Mouse (Mus musculus) hindbrain, embryonic 14.5 days (tissue): ENCODE results near the gene Idh1. TPM values are rescaled to one million over a fixed set of nuclear protein-coding genes. Genes with fewer than 3 reads are reported as not detected.

Experiments used
- ATAC-seq: fragments of 200-750 bp; cut with Nextera tagmentation; 2 replicates; pipeline ENCODE4 v1.8.0; 2017; ENCODE audit warnings: moderate number of reproducible peaks, mild to moderate bottlenecking, moderate TSS enrichment, moderate library complexity; ENCODE audit not compliant: low FRiP score
- DNase-seq: peaks from one replicate; pipeline ENCODE4 v3.0.0-alpha.2; 2015; ENCODE audit warnings: low spot score
- H3K27ac ChIP-seq: fragments of 300-500 bp; sonication (generic); 2 replicates; pipeline ENCODE4 v1.5.1; 2014; ENCODE audit warnings: mild to moderate bottlenecking, moderate library complexity
- H3K27me3 ChIP-seq: fragments of 300-500 bp; sonication (generic); 2 replicates; pipeline ENCODE4 v1.6.1; 2014; ENCODE audit warnings: mild to moderate bottlenecking, low read length, mixed read lengths; ENCODE audit not compliant: control insufficient read depth, insufficient read depth
- H3K36me3 ChIP-seq: fragments of 300-500 bp; sonication (generic); replicated peaks from 2 replicates; pipeline ENCODE4 v1.6.1; 2014; ENCODE audit not compliant: control insufficient read depth, insufficient read depth
- H3K4me1 ChIP-seq: fragments of 300-500 bp; sonication (generic); replicated peaks from 2 replicates; pipeline ENCODE4 v1.6.1; 2014; ENCODE audit warnings: antibody characterized with exemption, low read length, mixed read lengths; ENCODE audit not compliant: control insufficient read depth, insufficient read depth
- H3K4me2 ChIP-seq: fragments of 300-500 bp; sonication (generic); replicated peaks from 2 replicates; pipeline ENCODE4 v1.6.1; 2014; ENCODE audit warnings: mild to moderate bottlenecking, moderate library complexity
- H3K4me3 ChIP-seq: fragments of 300-500 bp; sonication (generic); replicated peaks from 2 replicates; pipeline ENCODE4 v1.5.1; 2014; ENCODE audit warnings: mild to moderate bottlenecking, low read length
- H3K9ac ChIP-seq: fragments of 300-500 bp; sonication (generic); 2 replicates; pipeline ENCODE4 v1.6.1; 2014
- H3K9me3 ChIP-seq: fragments of 300-500 bp; sonication (generic); 2 replicates; pipeline ENCODE4 v1.6.1; 2016; ENCODE audit warnings: low read length; ENCODE audit not compliant: control insufficient read depth
- WGBS: fragments of 180-500 bp; shearing (Covaris S2); extraction: QIAGEN DNeasy Blood & Tissue Kit; methylation state at CpG from one replicate; pipeline ENCODE4 v1.1.7; 2014; 5-methylcytosine and 5-hydroxymethylcytosine counted together
- polyA plus RNA-seq: library from polyadenylated mRNA; unstranded; fragments of >200 nt; fragmentation: Nextera tagmentation; extraction: Ambion mirVana; gene quantifications from 2 replicates; pipeline ENCODE4 v1.2.1, GENCODE M21; 2014

The Idh1 gene
- polyA plus RNA-seq, 1 experiment from 2014 or later = 510 TPM

- ATAC-seq (no peak), DNase-seq (no peak)
- Histone ChIP-seq H3K9me3 (no peaks in the 10 kb centered on the region), H3K4me2 (no peak overlapping the region), H3K9ac (no peak overlapping the region), H3K27me3 (no peaks in the 10 kb centered on the region), H3K36me3 (peaks cover 95% of the 10 kb centered on the region), H3K4me3 (no peak overlapping the region), H3K4me1 (no peaks in the 10 kb centered on the region; the same call in 1 of the 2 replicates), H3K27ac (no peak overlapping the region)
- WGBS = 96% methylated on average over 7 of the region's 7 CpGs
These were observed 16.8 kb downstream of the Idh1 start for GRCm38 (mm10) chr1:65169536-65169935.

- H3K9me3 ChIP-seq = no peaks in the 10 kb centered on the region
- no peak for DNase-seq
- H3K4me1 ChIP-seq = no peaks in the 10 kb centered on the region
- 92% methylated on average over 1 of the region's 1 CpGs for WGBS
- H3K27me3 ChIP-seq = no peaks in the 10 kb centered on the region
- ATAC-seq = no peak
- no peak overlapping the region for H3K27ac ChIP-seq
- H3K36me3 ChIP-seq = peaks cover 96% of the 10 kb centered on the region
- H3K9ac ChIP-seq = no peak overlapping the region
- no peak overlapping the region for H3K4me2 ChIP-seq
- H3K4me3 ChIP-seq = no peak overlapping the region
These were observed 18.8 kb downstream of the Idh1 start for GRCm38 (mm10) chr1:65167496-65167895.

- H3K9ac ChIP-seq = no peak overlapping the region
- 100% methylated on average over 1 of the region's 1 CpGs for WGBS
- DNase-seq (no peak), ATAC-seq (no peak)
- H3K4me1 ChIP-seq = no peaks in the 10 kb centered on the region
- H3K9me3 ChIP-seq = no peaks in the 10 kb centered on the region
- no peak overlapping the region for H3K27ac ChIP-seq
- H3K4me3 ChIP-seq = no peak overlapping the region
- peaks cover 98% of the 10 kb centered on the region for H3K36me3 ChIP-seq
- H3K27me3 ChIP-seq = no peaks in the 10 kb centered on the region
- H3K4me2 ChIP-seq = no peak overlapping the region
These were observed 24.1 kb downstream of the Idh1 start for GRCm38 (mm10) chr1:65162210-65162609.

- ATAC-seq = no peak
These were observed 30.2 kb downstream of the Idh1 start for GRCm38 (mm10) chr1:65156111-65156510.

GRCm38 (mm10) chr1:65154814-65155213, 31.5 kb downstream of the Idh1 start:
- Histone ChIP-seq H3K4me1 (no peaks in the 10 kb centered on the region), H3K9ac (no peak overlapping the region), H3K27ac (no peak overlapping the region), H3K4me3 (no peak overlapping the region), H3K27me3 (no peaks in the 10 kb centered on the region), H3K4me2 (no peak overlapping the region), H3K36me3 (peaks cover 31% of the 10 kb centered on the region), H3K9me3 (no peaks in the 10 kb centered on the region)
- DNase-seq (no peak), ATAC-seq (no peak)

More at GRCm38 (mm10) chr1:65156111-65156510, 30.2 kb downstream of the Idh1 start:
- Histone ChIP-seq H3K4me2 (no peak overlapping the region), H3K4me1 (no peaks in the 10 kb centered on the region), H3K27ac (no peak overlapping the region), H3K9me3 (no peaks in the 10 kb centered on the region), H3K36me3 (peaks cover 44% of the 10 kb centered on the region), H3K9ac (no peak overlapping the region), H3K4me3 (no peak overlapping the region), H3K27me3 (no peaks in the 10 kb centered on the region)
- no peak for DNase-seq
- 97% methylated on average over 5 of the region's 5 CpGs for WGBS

GRCm38 (mm10) chr1:65147971-65148370, 38.3 kb downstream of the Idh1 start:
- no peaks in the 10 kb centered on the region for H3K27me3 ChIP-seq
- ATAC-seq = no peak
- H3K4me3 ChIP-seq = no peak overlapping the region
- WGBS = 81% methylated on average over 3 of the region's 3 CpGs
- no peak overlapping the region for H3K27ac ChIP-seq
- H3K4me1 ChIP-seq = no peaks in the 10 kb centered on the region
- no peak for DNase-seq
- H3K4me2 ChIP-seq = no peak overlapping the region
- H3K9ac ChIP-seq = no peak overlapping the region
- no peaks in the 10 kb centered on the region for H3K36me3 ChIP-seq
- H3K9me3 ChIP-seq = no peaks in the 10 kb centered on the region

GRCm38 (mm10) chr1:65147326-65147725, 39.0 kb downstream of the Idh1 start:
- 95% methylated on average over 5 of the region's 5 CpGs for WGBS
- no peak overlapping the region for H3K4me2 ChIP-seq
- no peaks in the 10 kb centered on the region for H3K9me3 ChIP-seq
- no peak overlapping the region for H3K27ac ChIP-seq
- no peaks in the 10 kb centered on the region for H3K4me1 ChIP-seq
- H3K27me3 ChIP-seq = no peaks in the 10 kb centered on the region
- no peaks in the 10 kb centered on the region for H3K36me3 ChIP-seq
- H3K9ac ChIP-seq = no peak overlapping the region
- no peak for DNase-seq
- no peak for ATAC-seq
- no peak overlapping the region for H3K4me3 ChIP-seq

- H3K9me3 ChIP-seq = 0 out of 2 replicates have a peak, but pooled peaks cover 3% of the 10 kb centered on the region
- H3K27me3 ChIP-seq = no peaks in the 10 kb centered on the region
- H3K4me2 ChIP-seq = no peak overlapping the region
- WGBS = 79% methylated on average over 2 of the region's 2 CpGs
- no peak overlapping the region for H3K9ac ChIP-seq
- ATAC-seq = no peak
- no peak overlapping the region for H3K27ac ChIP-seq
- H3K4me1 ChIP-seq = no peaks in the 10 kb centered on the region
- no peak for DNase-seq
- H3K36me3 ChIP-seq = no peaks in the 10 kb centered on the region
- no peak overlapping the region for H3K4me3 ChIP-seq
These were observed 39.7 kb downstream of the Idh1 start for GRCm38 (mm10) chr1:65146601-65147000.

GRCm38 (mm10) chr1:65144783-65145182, 41.5 kb downstream of the Idh1 start:
- no peaks in the 10 kb centered on the region for H3K27me3 ChIP-seq
- H3K9ac ChIP-seq = no peak overlapping the region
- H3K36me3 ChIP-seq = no peaks in the 10 kb centered on the region
- 90% methylated on average over 2 of the region's 2 CpGs for WGBS
- H3K4me2 ChIP-seq = no peak overlapping the region
- H3K4me3 ChIP-seq = no peak overlapping the region
- DNase-seq (no peak), ATAC-seq (no peak)
- no peaks in the 10 kb centered on the region for H3K4me1 ChIP-seq
- H3K9me3 ChIP-seq = 0 out of 2 replicates have a peak, but pooled peaks cover 3% of the 10 kb centered on the region
- no peak overlapping the region for H3K27ac ChIP-seq

- no peak overlapping the region for H3K4me3 ChIP-seq
- no peak for ATAC-seq
- H3K9me3 ChIP-seq = 0 out of 2 replicates have a peak, but pooled peaks cover 3% of the 10 kb centered on the region
- no peak for DNase-seq
- H3K9ac ChIP-seq = no peak overlapping the region
- no peak overlapping the region for H3K4me2 ChIP-seq
- WGBS = 88% methylated on average over 6 of the region's 6 CpGs
- no peak overlapping the region for H3K27ac ChIP-seq
- H3K4me1 ChIP-seq = no peaks in the 10 kb centered on the region
- H3K36me3 ChIP-seq = no peaks in the 10 kb centered on the region
- H3K27me3 ChIP-seq = no peaks in the 10 kb centered on the region
These were observed 48.7 kb downstream of the Idh1 start for GRCm38 (mm10) chr1:65137560-65137959.
